Mouse (Mus musculus) layer of hippocampus, postnatal 36 days (tissue): ENCODE measurements at regions not wholly inside any gene's neighbourhood (a gene's known extent, or its start where the extent isn't known, plus 50 kb on each side); places are given as distances from the start of the nearest gene placed in this dataset.

Experiments used
- DNase-seq, 2 experiments: peaks; one replicate each; pipeline ENCODE4 v3.0.0; 2022

DNA sequence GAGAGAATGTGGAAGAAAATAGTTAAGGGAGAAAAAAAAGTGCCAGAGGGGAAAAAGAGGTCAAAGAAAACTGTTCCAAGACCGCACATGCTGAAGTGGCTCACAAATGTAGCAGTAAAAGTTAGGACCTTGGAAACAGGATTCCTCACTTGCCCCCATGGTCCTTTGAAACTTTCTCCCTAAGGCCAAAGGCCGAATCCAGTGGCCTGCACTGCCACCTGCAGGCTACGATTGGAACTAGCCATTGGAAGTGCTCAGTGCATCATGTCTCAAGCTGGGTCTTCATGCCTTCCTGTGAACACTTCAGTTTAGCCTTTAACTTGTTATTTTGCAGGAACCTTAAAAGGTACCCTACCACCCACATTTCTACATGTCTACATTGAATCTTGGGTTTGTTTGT is 56.3 kb upstream of the Mctp2 start:
- peak; percentile 45 to 52 for DNase-seq

DNA sequence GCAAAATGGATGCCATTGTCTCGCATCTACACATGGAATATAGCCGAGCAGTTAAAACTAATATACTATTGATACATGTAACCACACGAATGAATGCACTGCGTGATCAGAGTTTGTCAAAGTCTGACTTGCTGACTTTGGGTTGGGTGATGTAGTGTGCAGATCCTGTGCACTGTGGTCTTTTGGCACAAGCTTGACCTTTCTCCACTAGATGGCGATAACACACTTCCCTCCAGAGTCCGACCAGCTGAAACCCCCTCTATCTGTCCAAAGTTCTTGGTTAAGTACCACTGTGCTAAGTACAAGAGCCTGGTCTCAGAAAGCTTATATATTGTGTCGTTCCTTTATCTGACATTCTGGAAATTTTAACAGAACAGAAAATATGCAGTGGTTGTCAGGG is 84.9 kb upstream of the Mctp2 start:
- DNase-seq, result no peak

DNA sequence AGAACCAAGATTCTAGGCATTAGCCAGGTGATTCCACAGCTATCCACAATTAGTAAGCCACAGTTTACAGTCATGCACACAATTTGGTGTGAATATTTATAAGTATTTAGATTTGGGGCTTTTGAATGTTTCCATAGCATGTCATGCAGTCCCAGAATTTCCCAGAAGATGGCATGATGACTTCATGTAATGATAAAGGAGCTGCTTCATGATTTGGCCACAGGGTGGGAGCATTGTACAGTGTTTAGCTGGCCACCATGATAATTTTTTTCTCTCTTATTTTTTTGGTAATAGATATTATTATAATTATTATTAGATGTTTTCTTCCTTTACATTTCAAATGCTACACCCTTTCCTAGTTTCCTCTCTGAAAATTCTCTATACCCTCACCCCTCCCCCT is 93.6 kb upstream of the Mctp2 start:
- peak; percentile 19 to 44 for DNase-seq

DNA sequence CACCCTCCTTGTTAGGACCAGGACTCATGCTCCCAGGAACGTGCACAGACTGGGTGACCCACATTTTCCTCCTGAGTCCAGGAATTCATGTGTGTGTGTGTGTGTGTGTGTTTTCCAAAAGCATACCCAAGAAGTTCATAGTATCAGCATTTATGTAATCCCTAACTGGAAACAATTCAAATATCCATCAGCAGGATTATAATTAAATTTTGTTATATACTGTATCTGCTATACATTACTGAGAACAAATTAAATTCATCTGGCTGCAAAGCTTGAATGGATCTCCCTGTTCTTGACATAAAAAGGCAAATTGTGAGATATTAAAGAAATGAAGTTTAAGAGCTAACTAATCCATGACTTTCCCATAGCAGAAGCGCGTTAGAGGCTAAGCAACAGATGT is 99.7 kb upstream of the Mctp2 start:
- no peak for DNase-seq

DNA sequence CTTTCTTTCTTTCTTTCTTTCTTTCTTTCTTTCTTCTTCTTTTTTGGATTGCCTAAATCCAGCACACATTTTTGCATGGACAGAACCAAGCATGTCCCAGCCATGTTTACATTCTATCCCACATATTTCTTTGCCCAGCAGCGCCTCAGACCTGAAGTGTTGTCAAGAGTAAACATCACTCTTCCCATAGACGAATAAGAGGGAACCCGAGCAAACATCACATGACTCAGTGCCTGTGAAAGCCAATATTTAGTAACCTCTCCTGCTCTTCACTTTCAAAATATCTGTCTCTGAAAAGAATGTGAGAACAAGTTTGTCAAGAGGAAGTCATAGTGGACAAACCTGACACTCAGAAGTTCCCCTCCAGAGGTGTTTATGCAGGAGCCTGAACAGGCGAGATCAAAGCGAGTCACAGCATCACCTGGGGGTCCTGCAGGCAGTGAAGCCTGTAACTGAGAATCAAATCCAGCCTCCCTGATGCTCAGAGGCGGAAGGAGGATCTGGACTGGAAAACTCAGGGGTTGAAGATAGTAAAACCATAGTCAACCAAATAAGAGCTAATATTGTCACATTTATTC is 102.1 kb upstream of the Mctp2 start:
- DNase-seq, result no peak

DNA sequence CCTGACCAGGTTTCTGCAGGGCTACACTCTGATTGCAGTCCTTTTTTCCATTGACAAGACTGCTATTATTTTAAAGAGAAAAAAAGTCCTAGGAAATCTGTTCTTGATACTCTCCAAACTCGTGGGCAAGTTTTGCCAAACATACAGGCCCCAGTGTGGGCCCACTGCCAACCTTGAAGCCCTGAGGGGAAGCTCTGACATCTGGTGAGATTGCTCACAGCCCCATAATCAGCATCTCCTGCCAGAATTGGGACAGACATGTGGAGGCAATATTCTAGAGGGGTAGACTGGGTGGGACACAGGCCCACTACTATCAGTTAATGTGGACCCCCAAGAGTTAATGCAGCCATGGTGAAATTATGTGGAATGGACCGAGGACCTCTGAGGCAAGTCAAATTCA is 132.1 kb upstream of the Mctp2 start:
- peak; percentile 2 to 5 for DNase-seq

DNA sequence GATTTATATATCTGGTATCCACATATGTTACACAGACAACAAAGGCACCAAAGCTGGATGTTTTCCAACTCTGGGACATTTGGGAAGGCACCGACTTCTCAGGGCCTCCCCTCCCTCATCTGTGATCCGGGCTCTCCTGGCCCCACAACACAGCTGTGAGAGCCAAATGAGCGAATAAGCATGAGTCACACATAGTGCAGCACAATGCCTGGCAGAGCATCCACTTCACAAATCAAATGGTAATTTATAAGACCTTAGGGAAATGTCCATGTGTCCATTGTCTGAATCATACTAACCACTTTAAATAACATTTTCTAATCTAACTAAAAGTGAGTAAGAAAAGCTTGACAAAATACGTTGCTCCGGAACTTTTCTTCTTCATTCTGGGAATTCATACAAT is 135.6 kb upstream of the Mctp2 start:
- peak in 1 of 2 experiments; percentile 6 for DNase-seq

DNA sequence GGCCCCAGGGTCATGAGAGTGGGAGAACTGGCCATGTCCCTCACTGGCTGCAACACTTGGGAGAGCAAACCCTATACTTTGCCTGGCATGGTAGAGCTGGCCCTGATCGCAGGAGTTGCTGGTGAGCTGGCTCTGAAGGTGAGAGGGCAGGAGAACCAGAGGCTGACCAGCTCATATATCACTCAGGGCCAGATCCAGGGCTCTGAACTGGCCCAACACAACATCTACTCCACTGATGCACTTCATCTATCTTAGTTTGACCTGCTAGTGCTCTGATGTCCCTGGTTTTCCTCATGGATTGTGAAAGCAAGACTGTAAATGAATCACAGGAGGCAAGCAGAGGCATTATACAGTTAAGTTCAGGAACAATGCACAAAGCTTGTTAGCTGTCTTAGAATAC is 137.6 kb upstream of the Mctp2 start:
- DNase-seq, result no peak

DNA sequence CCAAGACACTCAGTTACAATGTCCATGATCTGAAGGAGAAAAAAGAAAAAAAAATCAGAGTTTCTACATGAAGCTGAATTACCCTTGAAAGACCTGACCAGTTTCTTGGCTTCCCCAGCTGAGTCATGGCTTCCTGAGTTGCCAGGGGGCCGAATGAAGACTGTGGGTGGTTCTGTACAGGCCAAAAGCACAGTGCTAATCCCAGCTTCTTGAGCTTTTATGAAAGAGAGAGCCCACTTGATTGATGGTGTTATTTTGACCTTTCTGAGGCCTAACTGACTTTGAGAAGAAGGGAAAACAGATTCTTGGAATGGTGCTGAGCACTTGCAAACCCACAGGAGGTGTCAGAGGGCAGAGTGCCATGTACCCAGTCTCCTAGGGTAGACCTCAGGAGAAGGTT is 138.4 kb upstream of the Mctp2 start:
- no peak for DNase-seq

DNA sequence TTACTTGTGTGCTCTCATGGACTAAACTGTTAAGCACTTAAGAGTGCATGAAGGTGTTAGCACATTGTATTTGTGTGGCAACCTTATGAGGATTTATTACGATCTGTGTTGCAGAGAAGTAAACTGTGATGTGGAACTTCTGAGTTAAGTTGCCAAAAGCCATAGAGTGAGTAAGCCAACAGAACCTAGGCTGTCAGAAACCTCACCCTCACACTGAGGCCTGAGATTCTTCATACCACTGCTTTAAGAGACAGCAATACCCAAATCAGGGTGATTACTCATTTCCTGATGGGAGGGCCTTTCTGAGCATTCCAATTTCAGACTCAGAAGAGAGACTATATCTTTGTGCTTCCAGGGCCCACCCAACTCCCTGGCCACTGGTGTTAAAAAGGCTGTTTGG is 140.5 kb upstream of the Mctp2 start:
- DNase-seq, result no peak

DNA sequence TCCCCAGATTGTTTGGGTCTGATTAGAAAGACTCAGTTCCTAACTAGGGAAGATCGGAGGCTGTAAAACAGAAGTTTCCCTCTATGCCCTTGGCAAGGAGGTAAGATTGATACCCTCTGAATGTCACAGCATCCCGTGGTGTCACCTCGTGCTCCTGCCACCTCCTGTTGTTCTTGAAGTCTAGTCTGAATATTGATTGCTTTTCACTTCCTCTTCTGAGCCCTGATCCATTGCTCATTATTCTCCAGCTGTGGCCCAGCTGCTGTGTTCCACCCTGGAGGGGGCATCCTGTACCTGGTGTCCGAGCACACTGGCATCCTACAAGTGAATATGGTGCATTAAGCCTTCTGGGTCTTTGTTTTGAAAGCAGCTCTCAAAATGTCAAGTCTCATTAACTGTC is 156.6 kb upstream of the Mctp2 start:
- no peak for DNase-seq

DNA sequence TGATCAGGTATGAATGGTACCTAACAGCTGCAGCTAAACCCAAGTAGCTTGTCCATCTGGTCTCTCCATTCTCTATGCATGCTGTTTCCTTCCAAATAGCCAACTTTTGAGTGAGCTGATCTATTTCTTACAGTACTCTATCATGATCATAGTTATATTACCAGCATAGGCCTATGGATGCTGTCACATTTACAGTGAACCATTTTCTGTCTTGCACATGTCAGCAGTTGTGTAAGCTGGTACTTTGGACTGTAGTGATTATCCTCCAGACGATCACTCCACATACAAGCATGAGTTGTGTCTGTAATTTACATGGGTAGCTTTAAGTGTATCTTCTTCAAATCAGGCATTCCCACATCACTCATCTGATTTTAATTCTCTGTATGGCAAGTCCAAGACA is 158.2 kb upstream of the Mctp2 start:
- no peak for DNase-seq

DNA sequence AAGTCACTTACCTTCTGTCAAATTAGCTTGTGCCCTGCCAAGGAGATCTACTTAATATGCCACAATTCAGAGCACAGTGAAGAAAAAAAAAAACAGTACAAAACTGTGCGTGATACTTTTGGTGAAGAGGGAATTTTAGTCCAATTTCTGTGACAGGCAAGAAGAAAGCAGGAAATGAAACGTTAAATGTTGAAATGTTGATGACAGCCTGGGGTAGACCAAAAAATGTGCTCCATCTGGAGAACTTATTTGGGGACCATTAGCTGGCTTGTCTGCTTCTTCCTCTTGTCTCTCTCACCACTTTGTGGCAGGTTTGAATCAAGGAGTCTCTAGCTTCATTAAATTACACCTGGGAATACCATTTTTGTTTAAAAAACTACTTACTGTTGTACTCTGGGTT is 163.3 kb upstream of the Mctp2 start:
- DNase-seq, result no peak

DNA sequence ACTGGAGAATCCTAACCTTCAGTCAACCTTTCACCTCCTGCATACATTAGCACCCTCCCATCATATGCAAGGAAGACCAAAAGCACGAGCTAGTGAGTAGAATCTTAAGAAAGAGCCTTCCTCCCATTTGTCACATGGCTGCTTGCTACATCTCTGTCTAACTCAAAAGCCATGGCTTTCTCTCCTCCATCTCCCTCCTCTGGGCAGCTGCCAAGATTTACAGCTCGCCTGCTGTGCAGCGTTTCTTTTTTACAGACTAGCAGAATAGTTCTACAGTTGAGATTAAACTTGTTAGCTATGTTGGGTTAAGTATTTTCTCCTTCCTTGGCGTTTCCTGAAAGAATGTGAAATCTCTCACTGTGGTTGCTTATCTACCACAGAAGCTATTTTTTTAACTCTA is 168.3 kb upstream of the Mctp2 start:
- no peak for DNase-seq

DNA sequence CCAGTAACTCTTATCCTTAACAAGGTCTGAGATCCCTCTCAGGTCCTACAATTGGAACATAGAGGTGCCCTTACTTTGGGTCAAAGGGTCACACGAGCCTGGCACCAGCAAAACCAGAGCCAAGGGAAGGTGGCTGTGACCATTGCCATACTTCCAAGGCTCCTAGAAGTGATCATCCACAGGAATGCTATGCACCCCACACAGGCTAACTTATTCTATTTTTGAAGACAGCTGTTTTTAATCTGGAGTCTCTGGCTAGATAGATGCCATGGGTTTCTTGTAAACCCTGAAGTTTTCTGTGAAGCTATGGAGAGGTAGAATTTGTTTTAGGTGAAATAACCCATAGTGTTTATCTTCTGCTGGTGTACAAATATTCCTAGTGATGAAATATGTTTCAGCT is 172.5 kb upstream of the Mctp2 start:
- DNase-seq, result no peak

DNA sequence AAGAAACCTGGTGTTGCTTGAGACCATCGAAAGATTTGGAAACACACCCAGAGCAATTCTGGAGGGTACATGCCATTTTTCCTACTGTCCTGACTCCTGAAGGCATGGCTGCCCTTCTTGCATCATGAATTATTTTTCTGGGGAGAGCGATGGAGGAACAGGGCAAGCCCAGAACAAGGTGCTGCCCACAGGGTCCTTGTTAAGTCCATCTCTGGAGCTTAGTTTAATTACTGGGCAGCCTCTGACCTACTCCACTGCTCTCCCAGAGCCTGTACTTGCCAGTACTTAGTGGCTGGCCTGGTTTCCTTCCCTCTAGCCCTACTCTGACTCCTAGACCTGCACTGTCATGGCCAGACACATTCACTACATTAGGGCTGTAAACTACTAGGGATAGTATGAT is 174.9 kb upstream of the Mctp2 start:
- no peak for DNase-seq

DNA sequence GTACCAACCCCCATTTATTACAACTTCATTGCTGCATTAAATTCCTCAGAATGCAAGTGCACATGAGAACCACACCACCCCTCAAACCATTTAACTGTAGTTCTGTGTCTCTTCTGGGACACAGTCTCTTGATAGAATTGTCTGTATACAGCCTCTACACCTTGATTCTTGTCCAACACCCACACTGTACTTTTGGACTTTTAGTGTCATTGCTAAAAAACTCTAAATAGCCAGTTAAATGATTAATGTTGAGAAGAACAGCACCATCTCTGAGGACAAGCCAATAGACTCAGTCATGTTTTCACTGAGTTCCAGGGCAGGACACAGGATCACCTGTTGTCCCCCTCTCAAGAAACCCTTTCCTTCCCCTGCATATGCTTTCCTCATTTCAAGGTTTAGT is 183.8 kb upstream of the Mctp2 start:
- DNase-seq, result no peak

DNA sequence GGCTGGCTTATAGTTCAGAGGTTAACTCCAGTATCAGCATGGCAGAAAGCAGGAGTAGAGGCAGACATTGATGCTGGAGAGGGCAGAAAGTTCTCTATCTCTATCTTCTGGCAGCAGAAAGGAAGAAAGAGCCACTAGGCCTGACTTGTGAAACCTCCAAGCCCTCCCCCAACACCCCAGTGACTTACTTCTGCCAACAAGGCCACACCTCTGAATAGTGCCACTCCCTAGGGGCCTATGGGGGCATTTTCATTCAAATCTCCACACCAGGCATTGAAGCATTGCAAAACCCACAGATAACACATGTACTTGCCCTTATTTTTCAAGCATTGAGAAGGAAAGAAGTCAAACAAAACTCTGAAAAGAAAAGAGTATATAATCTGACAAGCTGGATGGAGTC is 186.9 kb upstream of the Mctp2 start:
- DNase-seq, result no peak

DNA sequence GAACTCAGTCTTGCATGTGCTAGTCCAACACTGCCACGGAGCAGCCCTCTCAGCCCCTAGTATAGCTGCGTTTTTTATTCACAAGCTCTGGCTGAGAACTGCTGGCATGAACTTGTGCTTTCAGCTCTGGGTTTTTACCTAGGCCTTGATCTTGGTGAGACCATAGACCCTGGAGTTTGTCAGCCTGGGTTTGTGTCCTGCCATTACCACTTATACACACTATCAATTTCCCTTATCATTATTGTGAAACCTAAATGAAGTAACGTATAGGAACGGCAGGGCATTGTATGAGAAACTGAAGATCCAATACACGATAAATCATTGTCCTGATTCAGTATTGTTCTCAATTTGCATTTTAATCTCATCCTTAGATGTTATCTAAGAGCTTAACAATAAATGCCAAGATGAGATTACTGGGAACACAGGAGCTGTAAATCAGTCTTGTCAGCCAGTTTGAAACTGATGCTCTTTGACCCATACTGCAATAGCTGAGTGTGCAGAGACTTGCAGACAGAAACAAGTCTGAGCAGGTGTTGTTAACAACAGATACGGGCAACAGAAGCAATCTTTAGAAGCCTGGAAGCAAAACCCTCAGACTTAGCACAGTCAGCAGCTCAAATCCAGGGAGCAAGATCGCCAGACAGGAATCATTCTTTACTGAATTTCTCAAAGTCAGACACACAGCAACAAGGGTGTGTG is 190.7 kb upstream of the Mctp2 start:
- no peak for DNase-seq

DNA sequence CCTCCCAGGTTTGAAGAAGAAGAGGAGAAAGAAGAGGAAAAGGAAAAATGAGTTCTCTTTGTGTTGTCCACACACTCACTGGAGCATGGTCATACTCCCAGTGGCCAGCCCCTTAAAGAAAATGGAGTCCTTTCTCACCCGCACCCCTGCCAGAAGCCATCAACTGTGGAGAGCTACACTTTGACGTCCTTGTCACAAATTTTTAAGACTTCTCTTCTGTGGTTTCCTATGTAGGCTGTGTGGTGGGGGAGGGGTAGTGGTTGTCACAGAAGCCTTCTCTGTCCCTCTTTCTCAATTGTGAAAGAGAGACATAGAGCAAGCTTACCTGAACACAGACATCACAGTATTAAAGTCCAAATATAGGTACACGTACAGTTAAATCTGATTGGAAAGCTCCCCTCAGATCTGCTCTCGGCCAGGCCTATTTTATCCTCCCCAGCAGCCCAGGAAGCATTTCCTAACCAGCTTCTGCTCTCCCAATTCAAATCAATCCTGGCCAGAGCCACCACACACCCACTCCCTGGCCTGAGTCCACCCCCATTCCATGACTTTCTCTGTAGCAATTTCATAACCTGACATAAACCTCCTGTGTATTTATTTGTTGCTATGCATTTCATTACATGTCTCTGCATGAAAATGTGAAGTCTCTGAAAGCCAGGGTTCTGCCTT is 192.3 kb upstream of the Mctp2 start:
- peak; percentile 7 to 24 for DNase-seq

DNA sequence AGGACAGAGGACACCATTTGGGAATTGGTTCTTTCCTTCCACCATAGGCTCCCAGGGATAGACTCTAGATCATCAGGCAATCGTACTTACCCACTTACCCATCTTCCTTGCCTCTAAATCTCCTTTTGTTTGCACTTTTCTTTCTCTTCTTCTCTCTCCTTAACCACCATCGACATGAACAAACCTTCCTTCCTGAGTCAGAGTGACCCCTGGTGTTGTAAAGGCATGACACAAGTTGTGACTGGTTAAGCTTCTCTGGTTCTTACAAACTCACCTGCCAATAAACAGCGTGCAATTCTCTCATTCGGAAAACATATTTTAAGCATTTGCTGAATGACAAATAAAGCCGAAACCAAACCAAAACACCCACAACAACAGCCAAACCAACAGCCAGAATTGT is 193.4 kb upstream of the Mctp2 start:
- no peak for DNase-seq

DNA sequence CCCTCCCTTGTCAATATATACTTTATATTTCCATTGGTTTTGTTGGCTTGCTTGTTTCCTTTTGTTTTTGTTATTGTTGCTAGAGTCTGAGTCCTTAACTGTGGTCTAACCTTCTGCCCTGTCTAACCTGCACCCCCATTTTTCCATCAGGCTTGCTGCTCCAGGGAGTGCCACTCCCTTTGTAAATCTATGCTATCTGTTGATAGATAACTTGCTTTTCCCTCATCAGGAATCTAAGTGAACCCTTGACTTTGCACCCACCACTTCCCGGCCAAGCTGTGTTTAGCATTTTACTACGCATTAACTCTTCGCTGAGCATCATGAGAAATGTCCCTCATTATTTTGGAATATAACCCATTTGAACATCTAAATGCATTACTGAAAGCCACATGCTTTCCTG is 193.8 kb upstream of the Mctp2 start:
- no peak for DNase-seq

DNA sequence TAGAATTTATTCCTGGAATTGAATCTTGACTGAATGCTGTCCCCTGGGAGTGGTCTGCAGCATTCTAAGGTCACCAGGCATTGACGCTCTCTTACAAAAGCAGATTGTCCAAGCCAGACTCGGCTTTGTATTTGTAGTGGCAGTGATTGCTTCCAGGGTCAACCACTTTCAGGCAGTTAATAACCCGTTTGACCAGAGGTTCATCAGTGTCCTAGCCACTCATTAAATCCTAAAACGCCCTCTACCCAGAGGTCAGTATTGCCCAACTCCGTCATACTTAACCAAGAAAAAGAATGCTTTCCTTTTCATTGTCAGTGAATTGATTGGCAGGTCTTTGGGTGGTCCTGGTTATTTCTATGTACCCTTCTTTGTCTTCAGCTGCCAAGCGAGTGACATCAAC is 194.6 kb upstream of the Mctp2 start:
- no peak for DNase-seq

DNA sequence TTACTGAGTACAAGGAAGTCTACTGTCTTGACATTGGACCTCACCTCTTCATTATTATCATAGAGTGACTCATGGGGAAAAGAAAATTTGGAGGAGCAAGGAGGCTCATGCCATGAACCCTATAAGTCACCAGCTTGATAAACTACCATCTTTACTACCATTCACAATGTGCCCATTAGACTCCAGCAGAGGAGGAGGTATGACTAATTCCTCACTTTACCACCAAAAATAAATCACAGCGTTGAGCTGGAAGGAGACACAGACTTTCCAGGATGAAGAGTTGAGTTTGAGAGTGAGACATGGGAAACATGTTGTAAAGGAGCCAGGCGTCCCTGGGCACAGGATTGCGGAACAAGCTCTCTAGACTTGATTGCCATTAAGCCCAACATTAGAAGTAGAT is 195.0 kb upstream of the Mctp2 start:
- no peak for DNase-seq
